Mouse (Mus musculus) hindbrain, embryonic 11.5 days (tissue): Measurements from ENCODE around the gene Trim45. TPM values are rescaled to one million over a fixed set of nuclear protein-coding genes. Genes with fewer than 3 reads are reported as not detected.

Experiments
- ATAC-seq: fragments of 200-750 bp; cut with Nextera tagmentation; 2 replicates; pipeline ENCODE4 v1.8.0; 2017; ENCODE audit warnings: mild to moderate bottlenecking, moderate TSS enrichment, moderate library complexity; ENCODE audit not compliant: low FRiP score
- DNase-seq: peaks from one replicate; pipeline ENCODE4 v3.0.0-alpha.2; 2015; ENCODE audit warnings: low spot score
- H3K27ac ChIP-seq: fragments of 300-500 bp; sonication (generic); 2 replicates; pipeline ENCODE4 v1.5.1; 2014; ENCODE audit warnings: mild to moderate bottlenecking, low read depth, low read length
- H3K27me3 ChIP-seq: fragments of 300-500 bp; sonication (generic); 2 replicates; pipeline ENCODE4 v1.6.1; 2014; ENCODE audit warnings: mild to moderate bottlenecking, low read length, moderate library complexity, mixed read lengths; ENCODE audit not compliant: control insufficient read depth, insufficient read depth
- H3K36me3 ChIP-seq: fragments of 300-500 bp; sonication (generic); 2 replicates; pipeline ENCODE4 v1.6.1; 2014; ENCODE audit warnings: mild to moderate bottlenecking, low read length, moderate library complexity, mixed read lengths; ENCODE audit not compliant: control insufficient read depth, insufficient read depth
- H3K4me1 ChIP-seq: fragments of 300-500 bp; sonication (generic); replicated peaks from 2 replicates; pipeline ENCODE4 v1.6.1; 2014; ENCODE audit warnings: low read length, mixed read lengths; ENCODE audit not compliant: control insufficient read depth, insufficient read depth
- H3K4me2 ChIP-seq: fragments of 300-500 bp; sonication (generic); replicated peaks from 2 replicates; pipeline ENCODE4 v1.6.1; 2014; ENCODE audit warnings: mild to moderate bottlenecking, low read depth, low read length
- H3K4me3 ChIP-seq: fragments of 300-500 bp; sonication (generic); 2 replicates; pipeline ENCODE4 v1.5.1; 2014; ENCODE audit warnings: low read depth, low read length
- H3K9ac ChIP-seq: fragments of 300-500 bp; sonication (generic); 2 replicates; pipeline ENCODE4 v1.6.1; 2014; ENCODE audit warnings: low read depth, low read length
- H3K9me3 ChIP-seq: fragments of 300-500 bp; sonication (generic); 2 replicates; pipeline ENCODE4 v1.6.1; 2016; ENCODE audit warnings: low read length; ENCODE audit not compliant: control insufficient read depth
- WGBS: fragments of 180-500 bp; shearing (Covaris S2); extraction: QIAGEN DNeasy Blood & Tissue Kit; methylation state at CpG from one replicate; pipeline ENCODE4 v1.1.7; 2014; 5-methylcytosine and 5-hydroxymethylcytosine counted together
- polyA plus RNA-seq: library from polyadenylated mRNA; unstranded; fragments of >200 nt; fragmentation: Nextera tagmentation; extraction: Ambion mirVana; gene quantifications from 2 replicates; pipeline ENCODE4 v1.2.1, GENCODE M21; 2014

The Trim45 gene
- polyA plus RNA-seq, 1 experiment from 2014 or later, result 3.4 TPM

- H3K4me2 ChIP-seq, result no peak overlapping the region
- H3K36me3 ChIP-seq, result no peaks in the 10 kb centered on the region
- H3K4me1 ChIP-seq, result no peaks in the 10 kb centered on the region
- no peaks in the 10 kb centered on the region for H3K27me3 ChIP-seq
- 71% methylated on average over 6 of the region's 6 CpGs for WGBS
- DNase-seq (no peak), ATAC-seq (no peak)
- H3K27ac ChIP-seq, result no peak overlapping the region
- H3K9me3 ChIP-seq, result no peaks in the 10 kb centered on the region
- H3K4me3 ChIP-seq, result no peak overlapping the region
- H3K9ac ChIP-seq, result no peak overlapping the region
Measured at GRCm38 (mm10) chr3:100906128-100906527, 15.9 kb upstream of the Trim45 start.

DNA sequence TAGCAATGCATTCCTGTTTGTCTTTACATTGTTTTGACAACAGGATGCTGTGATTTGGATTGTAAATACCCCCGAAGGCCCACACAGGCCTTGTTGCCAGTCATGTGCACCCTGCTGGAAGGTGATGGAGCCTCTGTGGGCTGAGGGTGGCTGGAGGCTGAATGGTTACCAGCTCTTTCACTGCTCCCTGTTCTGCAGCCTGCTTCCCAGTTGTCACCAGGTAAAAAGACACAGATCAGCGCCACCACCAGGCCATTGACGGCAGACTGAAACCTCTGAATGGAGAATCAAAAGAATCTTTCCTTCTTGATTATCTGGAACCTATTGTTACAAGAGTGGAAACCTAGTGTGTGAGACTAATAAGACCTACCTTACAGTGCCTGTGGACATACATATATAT is 15.1 kb upstream of the Trim45 start:
- Histone ChIP-seq H3K9me3 (no peaks in the 10 kb centered on the region), H3K36me3 (no peaks in the 10 kb centered on the region), H3K4me1 (no peaks in the 10 kb centered on the region), H3K4me2 (no peak overlapping the region), H3K9ac (no peak overlapping the region), H3K4me3 (no peak overlapping the region), H3K27me3 (no peaks in the 10 kb centered on the region), H3K27ac (no peak overlapping the region)
- 31% methylated on average over 3 of the region's 3 CpGs for WGBS
- DNase-seq (peak; percentile 16), ATAC-seq (no peak)

GRCm38 (mm10) chr3:100908594-100908993 is 13.4 kb upstream of the Trim45 start:
- WGBS, result 64% methylated on average over 6 of the region's 6 CpGs
- no peaks in the 10 kb centered on the region for H3K27me3 ChIP-seq
- DNase-seq, result no peak
- H3K9ac ChIP-seq, result no peak overlapping the region
- no peaks in the 10 kb centered on the region for H3K9me3 ChIP-seq
- no peak overlapping the region for H3K4me2 ChIP-seq
- ATAC-seq, result no peak
- H3K4me3 ChIP-seq, result no peak overlapping the region
- no peaks in the 10 kb centered on the region for H3K36me3 ChIP-seq
- H3K27ac ChIP-seq, result no peak overlapping the region
- no peaks in the 10 kb centered on the region for H3K4me1 ChIP-seq

GRCm38 (mm10) chr3:100910621-100911020 is 11.4 kb upstream of the Trim45 start:
- WGBS, result 65% methylated on average over 5 of the region's 5 CpGs
- no peak overlapping the region for H3K4me3 ChIP-seq
- DNase-seq (no peak), ATAC-seq (no peak)
- H3K4me2 ChIP-seq, result no peak overlapping the region
- H3K27me3 ChIP-seq, result no peaks in the 10 kb centered on the region
- H3K36me3 ChIP-seq, result no peaks in the 10 kb centered on the region
- no peaks in the 10 kb centered on the region for H3K4me1 ChIP-seq
- H3K9ac ChIP-seq, result no peak overlapping the region
- H3K9me3 ChIP-seq, result no peaks in the 10 kb centered on the region
- H3K27ac ChIP-seq, result no peak overlapping the region

GRCm38 (mm10) chr3:100911026-100911425 is 11.0 kb upstream of the Trim45 start:
- H3K4me2 ChIP-seq, result no peak overlapping the region
- H3K36me3 ChIP-seq, result no peaks in the 10 kb centered on the region
- no peak overlapping the region for H3K4me3 ChIP-seq
- ATAC-seq, result no peak
- WGBS, result 84% methylated on average over 9 of the region's 9 CpGs
- H3K27me3 ChIP-seq, result no peaks in the 10 kb centered on the region
- no peaks in the 10 kb centered on the region for H3K9me3 ChIP-seq
- no peak overlapping the region for H3K27ac ChIP-seq
- DNase-seq, result no peak
- H3K4me1 ChIP-seq, result no peaks in the 10 kb centered on the region
- H3K9ac ChIP-seq, result no peak overlapping the region

DNA sequence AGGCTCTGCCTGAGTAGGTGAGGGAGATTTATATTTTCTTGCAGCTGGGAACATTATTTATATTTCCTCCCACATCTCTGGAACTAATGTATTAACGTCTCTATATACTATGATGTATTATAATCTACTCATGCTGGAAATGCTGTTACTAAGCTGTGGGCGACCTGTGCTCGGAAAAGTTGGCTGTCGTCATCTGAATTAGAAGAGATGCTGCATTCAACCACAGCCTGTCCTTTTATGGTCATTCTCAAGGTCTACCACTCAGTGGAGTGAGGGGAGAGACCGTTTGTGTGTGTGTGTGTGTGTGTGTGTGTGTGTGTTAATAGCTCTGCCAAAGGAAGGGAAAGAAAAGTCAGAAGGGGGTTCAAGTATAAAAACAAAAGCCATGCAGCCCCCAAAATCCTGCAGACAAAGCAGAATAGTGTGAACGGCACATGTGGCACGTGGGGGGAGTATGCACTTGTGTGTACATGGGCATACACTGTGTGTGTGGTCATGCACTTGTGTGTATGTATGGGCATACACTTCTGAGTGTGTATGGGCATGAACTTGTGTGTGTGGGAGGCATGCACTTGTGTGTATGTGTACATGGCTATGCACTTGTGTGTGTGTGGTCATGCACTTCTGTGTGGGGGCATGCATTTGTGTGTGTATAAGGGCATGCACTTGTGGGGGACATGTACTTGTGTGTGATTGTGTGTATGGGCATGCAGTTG is 10.3 kb upstream of the Trim45 start:
- no peak overlapping the region for H3K4me3 ChIP-seq
- DNase-seq, result no peak
- H3K36me3 ChIP-seq, result no peaks in the 10 kb centered on the region
- no peaks in the 10 kb centered on the region for H3K9me3 ChIP-seq
- H3K4me2 ChIP-seq, result no peak overlapping the region
- H3K27me3 ChIP-seq, result no peaks in the 10 kb centered on the region
- H3K27ac ChIP-seq, result no peak overlapping the region
- H3K4me1 ChIP-seq, result no peaks in the 10 kb centered on the region
- 81% methylated on average over 7 of the region's 7 CpGs for WGBS
- no peak for ATAC-seq
- H3K9ac ChIP-seq, result no peak overlapping the region

DNA sequence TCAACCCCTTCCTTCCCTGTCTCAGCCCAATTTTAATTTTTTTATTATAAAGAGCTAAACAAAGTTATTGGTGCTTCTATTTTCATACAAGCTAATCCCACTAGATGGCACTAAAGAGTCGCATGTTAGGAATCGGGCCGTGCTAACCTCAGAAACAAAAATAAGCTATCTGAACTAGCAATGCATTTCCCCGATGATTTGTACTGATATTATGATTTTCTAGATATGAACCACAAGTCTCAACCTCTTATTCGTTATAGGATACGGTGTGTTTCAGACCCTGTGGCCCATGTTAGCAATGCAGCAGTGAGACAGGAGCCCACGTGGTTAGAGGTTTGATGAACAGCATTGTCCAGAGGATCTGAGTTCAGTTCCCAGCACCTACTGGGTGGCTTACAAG is 5.2 kb upstream of the Trim45 start:
- 29% methylated on average over 7 of the region's 7 CpGs for WGBS
- no peak overlapping the region for H3K9ac ChIP-seq
- DNase-seq (peak; percentile 70), ATAC-seq (no peak)
- no peak overlapping the region for H3K4me3 ChIP-seq
- no peaks in the 10 kb centered on the region for H3K9me3 ChIP-seq
- no peaks in the 10 kb centered on the region for H3K27me3 ChIP-seq
- H3K4me1 ChIP-seq, result no peaks in the 10 kb centered on the region
- H3K27ac ChIP-seq, result no peak overlapping the region
- no peaks in the 10 kb centered on the region for H3K36me3 ChIP-seq
- no peak overlapping the region for H3K4me2 ChIP-seq

DNA sequence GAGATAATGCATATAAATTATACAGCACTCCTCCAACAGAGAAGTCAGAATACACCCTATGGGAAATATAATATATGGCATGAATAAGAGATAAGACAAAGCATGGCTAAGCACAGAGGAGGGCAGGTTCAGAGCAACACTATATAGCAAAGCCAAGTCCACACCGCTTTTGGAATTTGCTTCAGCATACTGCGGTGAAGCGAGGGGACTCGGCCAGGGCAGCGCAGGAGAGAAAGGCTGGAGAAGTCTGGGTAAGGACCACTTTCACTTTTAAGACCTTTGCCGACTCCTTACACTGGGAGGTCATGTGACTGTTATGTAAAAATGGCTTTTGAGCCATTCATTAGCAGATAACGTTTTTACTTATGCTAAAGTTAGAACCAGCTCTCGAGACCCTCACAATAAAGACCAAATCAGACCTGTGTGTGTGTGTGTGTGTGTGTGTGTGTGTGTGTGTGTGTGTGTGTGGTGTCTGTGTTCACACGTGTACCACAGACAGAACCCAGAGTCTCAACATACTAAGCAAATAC is 1.3 kb upstream of the Trim45 start:
- Histone ChIP-seq H3K27me3 (no peaks in the 10 kb centered on the region), H3K4me2 (no peak overlapping the region), H3K36me3 (no peaks in the 10 kb centered on the region), H3K9me3 (no peaks in the 10 kb centered on the region), H3K4me3 (no peak overlapping the region), H3K4me1 (peaks cover 7% of the 10 kb centered on the region), H3K27ac (no peak overlapping the region), H3K9ac (no peak overlapping the region)
- ATAC-seq (no peak), DNase-seq (no peak)
- 84% methylated on average over 9 of the region's 9 CpGs for WGBS
